In the genomic region with DNA sequence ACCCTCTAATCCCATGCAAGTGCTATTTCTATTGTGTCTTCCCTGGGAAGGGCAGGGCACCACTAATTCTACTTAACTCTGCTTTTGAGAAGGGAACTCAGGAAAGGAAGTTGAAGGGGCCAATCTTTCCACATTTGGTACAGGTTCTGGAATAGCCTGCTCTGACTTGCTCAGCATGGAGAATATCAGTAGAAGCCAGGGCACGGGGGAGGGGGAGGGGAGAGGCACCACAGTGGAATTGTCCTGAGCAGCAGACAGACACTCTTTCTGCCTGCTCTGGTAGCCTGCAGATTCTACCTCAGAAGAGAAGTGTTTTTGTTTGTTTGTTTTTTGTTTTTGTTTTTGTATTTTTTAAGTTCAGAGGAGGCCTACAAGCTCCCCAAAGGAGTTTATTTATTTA, we compare ENCODE assay signal across 22 mouse cellular contexts. TPM values are rescaled to one million over a fixed set of nuclear protein-coding genes. Genes with fewer than 3 reads are reported as not detected.
DNase-seq lines count a peak whose midpoint lies in the region; ATAC-seq and TF ChIP-seq lines count a peak whose summit lies in the region.
"Had no signal": no experiment of that assay in that cellular context is flagged by ENCODE, and none has a peak within 500 bp of the region (broad histone marks: within the 10 kb centered on the region; RNA-seq: fewer than 3 reads in every experiment).

No protein-coding gene starts in this region.

- no peaks in the 10 kb centered on the region for H3K36me3 ChIP-seq in hindbrain, embryonic 14.5 days (replicated peaks; ENCODE audit: control insufficient read depth, insufficient read depth)
- H3K36me3 ChIP-seq in hindbrain, postnatal 0 days (ENCODE audit: insufficient read depth, low read length): no peaks in the 10 kb centered on the region
- H3K36me3 ChIP-seq in neural tube, embryonic 13.5 days: no peaks in the 10 kb centered on the region
- H3K36me3 ChIP-seq in neural tube, embryonic 15.5 days: no peaks in the 10 kb centered on the region
- H3K36me3 ChIP-seq: embryonic facial prominence, embryonic 15.5 days; forebrain, embryonic 12.5 days; intestine, embryonic 15.5 days; limb, embryonic 13.5 days had no signal

- no peak for TF ChIP-seq CTCF in hindbrain, postnatal 0 days (IDR thresholded peaks at IDR 0.05; ENCODE audit: low read depth)

- H3K4me3 ChIP-seq in hindbrain, embryonic 14.5 days (replicated peaks; ENCODE audit: low read length): no peak overlapping the region
- no peak overlapping the region for H3K4me3 ChIP-seq in hindbrain, postnatal 0 days (ENCODE audit: low read length)
- no peak overlapping the region for H3K4me3 ChIP-seq in neural tube, embryonic 13.5 days
- H3K4me3 ChIP-seq in neural tube, embryonic 15.5 days (replicated peaks): no peak overlapping the region
- H3K4me3 ChIP-seq: embryonic facial prominence, embryonic 15.5 days; forebrain, embryonic 12.5 days; intestine, embryonic 15.5 days; left cerebral cortex, adult 2 months; limb, embryonic 13.5 days had no signal

- H3K27ac ChIP-seq in hindbrain, embryonic 14.5 days: no peak overlapping the region
- H3K27ac ChIP-seq in hindbrain, postnatal 0 days: no peak overlapping the region
- H3K27ac ChIP-seq in neural tube, embryonic 13.5 days (replicated peaks): no peak overlapping the region
- no peak overlapping the region for H3K27ac ChIP-seq in neural tube, embryonic 15.5 days (replicated peaks)
- H3K27ac ChIP-seq: embryonic facial prominence, embryonic 15.5 days; forebrain, embryonic 12.5 days; intestine, embryonic 15.5 days; kidney, postnatal 0 days; left cerebral cortex, adult 2 months; limb, embryonic 13.5 days; liver, embryonic 14.5 days had no signal

- no peaks in the 10 kb centered on the region for H3K9me3 ChIP-seq in hindbrain, embryonic 14.5 days (ENCODE audit: control insufficient read depth, low read length)
- H3K9me3 ChIP-seq in hindbrain, postnatal 0 days (ENCODE audit: low read length): no peaks in the 10 kb centered on the region
- peaks cover 8% of the 10 kb centered on the region; the same call in 1 of the 2 replicates for H3K9me3 ChIP-seq in neural tube, embryonic 13.5 days
- H3K9me3 ChIP-seq in neural tube, embryonic 15.5 days (replicated peaks): no peaks in the 10 kb centered on the region
- H3K9me3 ChIP-seq: embryonic facial prominence, embryonic 15.5 days; forebrain, embryonic 12.5 days; intestine, embryonic 15.5 days; limb, embryonic 13.5 days had no signal

- H3K9ac ChIP-seq in hindbrain, embryonic 14.5 days: no peak overlapping the region
- H3K9ac ChIP-seq in hindbrain, postnatal 0 days (replicated peaks; ENCODE audit: low read length): no peak overlapping the region
- H3K9ac ChIP-seq in neural tube, embryonic 13.5 days: no peak overlapping the region
- H3K9ac ChIP-seq in neural tube, embryonic 15.5 days (replicated peaks): no peak overlapping the region
- H3K9ac ChIP-seq: embryonic facial prominence, embryonic 15.5 days; forebrain, embryonic 12.5 days; intestine, embryonic 15.5 days; limb, embryonic 13.5 days; liver, embryonic 14.5 days had no signal

- WGBS in hindbrain, embryonic 14.5 days: 24% methylated on average over 1 of the region's 1 CpGs
- 33% methylated on average over 1 of the region's 1 CpGs for WGBS in hindbrain, postnatal 0 days
- WGBS in neural tube, embryonic 13.5 days: 43% methylated on average over 1 of the region's 1 CpGs
- 27% methylated on average over 1 of the region's 1 CpGs for WGBS in neural tube, embryonic 15.5 days

- H3K27me3 ChIP-seq in hindbrain, embryonic 14.5 days (ENCODE audit: control insufficient read depth, insufficient read depth, low read length): no peaks in the 10 kb centered on the region
- no peaks in the 10 kb centered on the region for H3K27me3 ChIP-seq in hindbrain, postnatal 0 days (ENCODE audit: insufficient read depth, low read length)
- H3K27me3 ChIP-seq in neural tube, embryonic 13.5 days: no peaks in the 10 kb centered on the region
- H3K27me3 ChIP-seq in neural tube, embryonic 15.5 days (replicated peaks): no peaks in the 10 kb centered on the region
- H3K27me3 ChIP-seq: CH12.LX; embryonic facial prominence, embryonic 15.5 days; forebrain, embryonic 12.5 days; intestine, embryonic 15.5 days; limb, embryonic 13.5 days had no signal

- peak; percentile 39 for DNase-seq in embryo, embryonic 10.5 days (ENCODE audit: low spot score)
- no peak for DNase-seq in embryo, embryonic 10 days (ENCODE audit: low spot score)
- peak; percentile 29 for DNase-seq in hindbrain, embryonic 14.5 days (ENCODE audit: low spot score)
- DNase-seq in hindbrain, postnatal 0 days (ENCODE audit: low spot score): no peak
- no peak for DNase-seq in thymus, adult 18-20 months
- DNase-seq in kidney, adult 18-20 months: no peak
- DNase-seq: adrenal gland, adult 8-10 months; cerebellum, adult 11-12 months; cerebellum, postnatal 36 days; gastrocnemius, postnatal 25 days; heart, postnatal 36 days; thymus, postnatal 25 days had no signal

- no peak overlapping the region for H3K4me2 ChIP-seq in hindbrain, embryonic 14.5 days (replicated peaks)
- H3K4me2 ChIP-seq in hindbrain, postnatal 0 days (ENCODE audit: low read depth, low read length): no peak overlapping the region
- no peak overlapping the region for H3K4me2 ChIP-seq in neural tube, embryonic 13.5 days
- H3K4me2 ChIP-seq in neural tube, embryonic 15.5 days: no peak overlapping the region
- H3K4me2 ChIP-seq: embryonic facial prominence, embryonic 15.5 days; forebrain, embryonic 12.5 days; intestine, embryonic 15.5 days; limb, embryonic 13.5 days had no signal

- H3K4me1 ChIP-seq in hindbrain, embryonic 14.5 days (replicated peaks; ENCODE audit: control insufficient read depth, insufficient read depth, low read length): no peaks in the 10 kb centered on the region
- no peaks in the 10 kb centered on the region for H3K4me1 ChIP-seq in hindbrain, postnatal 0 days (ENCODE audit: insufficient read depth, low read length)
- H3K4me1 ChIP-seq in neural tube, embryonic 13.5 days (replicated peaks): no peaks in the 10 kb centered on the region
- H3K4me1 ChIP-seq in neural tube, embryonic 15.5 days: no peaks in the 10 kb centered on the region
- H3K4me1 ChIP-seq: embryonic facial prominence, embryonic 15.5 days; intestine, embryonic 15.5 days had no signal

- ATAC-seq in hindbrain, embryonic 14.5 days (ENCODE audit: low FRiP score): no peak
- no peak for ATAC-seq in hindbrain, postnatal 0 days
- 0 out of 2 replicates have a peak, but pooled peaks have one; percentile 59 for ATAC-seq in neural tube, embryonic 13.5 days (ENCODE audit: low read depth)
- no peak for ATAC-seq in neural tube, embryonic 15.5 days (ENCODE audit: low FRiP score)
- ATAC-seq: intestine, embryonic 15.5 days had no signal

RNA-seq across cellular contexts. Expression of gene Ednrb, which starts 51.5 kb away (rescaled TPM):
- polyA plus RNA-seq in hindbrain, embryonic 14.5 days (2014; fragmentation: Nextera tagmentation; extraction: Ambion mirVana): 135 and 151 TPM in 2 replicates
- 199 and 221 TPM in 2 replicates for total RNA-seq in hindbrain, postnatal 0 days (2014; rRNA removed)
- polyA plus RNA-seq in hindbrain, postnatal 0 days (2015; fragmentation: Nextera tagmentation; extraction: Ambion mirVana): 208 and 232 TPM in 2 replicates
- 152 and 160 TPM in 2 replicates for polyA plus RNA-seq in neural tube, embryonic 13.5 days (2015; fragmentation: Nextera tagmentation; extraction: Ambion mirVana)
- 69.1 and 83.8 TPM in 2 replicates for polyA plus RNA-seq in neural tube, embryonic 15.5 days (2015; fragmentation: Nextera tagmentation; extraction: Ambion mirVana)
- total RNA-seq: CH12.LX had no signal

Comparison
In these comparisons a context has a peak if more than half of its experiments do, and no peak if none do; other contexts are left out.
1. DNase-seq: peak in embryo, embryonic 10.5 days (single experiment) and hindbrain, embryonic 14.5 days (single experiment); none in embryo, embryonic 10 days (single experiment), hindbrain, postnatal 0 days (single experiment), thymus, adult 18-20 months (0 of 2) and kidney, adult 18-20 months (single experiment).